Mouse (Mus musculus) myocyte (in vitro differentiated cells): ENCODE results near the gene Adck2. TPM values are rescaled to one million over a fixed set of nuclear protein-coding genes. Genes with fewer than 3 reads are reported as not detected.
A peak's percentile ranks its signal among the peaks of the same experiment; 100 is the strongest.

Experiments
- H3K27me3 ChIP-seq: one replicate; pipeline ENCODE4 v1.6.1; 2011; ENCODE audit not compliant: control insufficient read depth, insufficient read depth, insufficient read length
- H3K36me3 ChIP-seq: one replicate; pipeline ENCODE4 v1.6.1; 2011; ENCODE audit not compliant: control insufficient read depth, insufficient read depth
- H3K4me2 ChIP-seq: one replicate; pipeline ENCODE4 v1.6.1; 2011; ENCODE audit warnings: low read depth, control low read depth
- H3K4me3 ChIP-seq: one replicate; pipeline ENCODE4 v1.5.1; 2011; ENCODE audit warnings: mild to moderate bottlenecking, control low read depth, moderate library complexity
- H3K79me2 ChIP-seq: one replicate; pipeline ENCODE4 v1.6.1; 2011; ENCODE audit not compliant: control insufficient read depth, insufficient read depth
- H3ac ChIP-seq: one replicate; pipeline ENCODE4 v1.6.1; 2011; ENCODE audit not compliant: control insufficient read depth, insufficient read length
- CEBPB ChIP-seq: IDR thresholded peaks from 2 replicates; pipeline ENCODE4 v1.6.1; 2011; ENCODE audit warnings: mild to moderate bottlenecking, moderate library complexity; ENCODE audit not compliant: poor library complexity, insufficient read depth, severe bottlenecking
- E2F4 ChIP-seq: IDR thresholded peaks from one replicate; pipeline ENCODE4 v1.6.1; 2011; ENCODE audit warnings: mild to moderate bottlenecking, control low read depth, moderate library complexity; ENCODE audit not compliant: insufficient read depth
- MAX ChIP-seq: IDR thresholded peaks from one replicate; pipeline ENCODE4 v1.6.1; 2011; ENCODE audit warnings: low read depth, mild to moderate bottlenecking, control low read depth
- MYOD1 ChIP-seq, 3 experiments: IDR thresholded peaks; one replicate each; pipeline ENCODE4 v1.6.1; 2011; ENCODE audit warnings: control low read depth in 2 of 3, low read depth in 2 of 3, mild to moderate bottlenecking in 2 of 3, moderate library complexity in 1 of 3; ENCODE audit not compliant: insufficient read length in 2 of 3, control insufficient read depth in 1 of 3
- MYOG ChIP-seq, 3 experiments: IDR thresholded peaks; one replicate each; pipeline ENCODE4 v1.6.1; 2011; ENCODE audit warnings: control low read depth in 2 of 3, low read depth in 2 of 3, mild to moderate bottlenecking in 2 of 3; ENCODE audit not compliant: insufficient read length in 2 of 3, control insufficient read depth in 1 of 3, insufficient read depth in 1 of 3
- POLR2A ChIP-seq: IDR thresholded peaks from one replicate; pipeline ENCODE4 v1.6.1; 2011; ENCODE audit warnings: low read depth, mild to moderate bottlenecking, control low read depth, moderate library complexity; ENCODE audit not compliant: insufficient read length
- POLR2AphosphoS2 ChIP-seq: IDR thresholded peaks from one replicate; pipeline ENCODE4 v1.6.1; 2011; ENCODE audit warnings: low read depth, control low read depth; ENCODE audit not compliant: insufficient read length
- REST ChIP-seq: IDR thresholded peaks from one replicate; pipeline ENCODE4 v1.6.1; 2011; ENCODE audit warnings: mild to moderate bottlenecking, control low read depth, moderate library complexity; ENCODE audit not compliant: insufficient read depth, insufficient read length
- SRF ChIP-seq: IDR thresholded peaks from one replicate; pipeline ENCODE4 v1.6.1; 2011; ENCODE audit warnings: low read depth; ENCODE audit not compliant: control insufficient read depth, insufficient read length
- TCF12 ChIP-seq: IDR thresholded peaks from one replicate; pipeline ENCODE4 v1.6.1; 2011; ENCODE audit warnings: mild to moderate bottlenecking, control low read depth; ENCODE audit not compliant: poor library complexity, insufficient read depth, severe bottlenecking
- TCF3 ChIP-seq: IDR thresholded peaks from one replicate; pipeline ENCODE4 v1.6.1; 2011; ENCODE audit warnings: low read depth, control low read depth; ENCODE audit not compliant: insufficient read length
- USF1 ChIP-seq: IDR thresholded peaks from one replicate; pipeline ENCODE4 v1.6.1; 2011; ENCODE audit warnings: low read depth, mild to moderate bottlenecking, control low read depth, moderate library complexity
- polyA plus RNA-seq: library from polyadenylated mRNA; unstranded; fragments of >200 nt; fragmentation: generic; extraction: Trizol; gene quantifications from one replicate; pipeline ENCODE4 v1.2.1, GENCODE M21; 2012; ENCODE audit warnings: missing spikeins

Gene Adck2
- polyA plus RNA-seq, 1 experiment, result 11.0 TPM

DNA sequence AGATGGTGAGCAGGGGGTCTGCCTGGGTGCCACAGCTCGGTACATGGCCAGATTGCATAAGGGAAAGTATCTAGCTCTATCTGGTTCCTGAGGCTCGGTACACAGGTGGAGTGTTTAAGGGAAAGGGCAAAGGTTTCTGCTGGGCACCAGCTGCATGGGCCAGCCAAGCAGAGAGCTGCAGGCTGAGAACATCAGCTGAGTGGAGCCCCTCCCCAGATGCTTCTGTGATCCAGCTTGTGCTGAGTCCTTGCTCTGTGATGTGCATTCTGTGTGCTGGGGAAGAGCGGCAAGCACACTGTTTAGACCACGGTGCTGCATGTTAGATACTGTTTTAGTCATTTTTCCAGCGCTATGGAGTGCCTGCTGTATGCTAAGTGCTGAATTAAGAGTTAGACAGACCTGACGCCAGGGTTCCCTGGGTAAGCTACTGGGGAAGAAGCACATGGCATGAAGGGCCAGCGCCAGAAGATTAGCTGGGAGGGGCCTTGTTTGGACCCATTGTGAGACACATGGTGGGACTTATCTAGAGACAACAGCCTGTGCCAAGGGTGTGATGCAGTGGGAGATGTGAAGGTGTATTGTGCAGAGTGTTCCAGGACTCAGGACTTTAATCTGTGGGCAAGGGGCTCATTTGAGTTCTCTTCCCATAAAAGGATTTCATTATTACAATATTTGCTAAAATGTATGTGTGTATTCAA, 7.6 kb downstream of the Adck2 start:
- no peak overlapping the region for H3K4me3 ChIP-seq
- no peak overlapping the region for H3ac ChIP-seq
- H3K27me3 ChIP-seq, result no peaks in the 10 kb centered on the region
- H3K79me2 ChIP-seq, result no peaks in the 10 kb centered on the region
- H3K4me2 ChIP-seq, result no peak overlapping the region
- TF ChIP-seq REST (no peak), E2F4 (no peak), USF1 (no peak), SRF (no peak), TCF3 (no peak), MAX (no peak), MYOG (IDR thresholded peaks at IDR 0.05; ENCODE audit: control insufficient read depth in 1 of 3, insufficient read depth in 1 of 3, insufficient read length in 2 of 3, low read depth in 2 of 3) (no peak), POLR2A (no peak), CEBPB (no peak), POLR2AphosphoS2 (no peak), TCF12 (no peak), MYOD1 (IDR thresholded peaks at IDR 0.05; ENCODE audit: control insufficient read depth in 1 of 3, insufficient read length in 2 of 3, low read depth in 2 of 3) (no peak)
- no peaks in the 10 kb centered on the region for H3K36me3 ChIP-seq

DNA sequence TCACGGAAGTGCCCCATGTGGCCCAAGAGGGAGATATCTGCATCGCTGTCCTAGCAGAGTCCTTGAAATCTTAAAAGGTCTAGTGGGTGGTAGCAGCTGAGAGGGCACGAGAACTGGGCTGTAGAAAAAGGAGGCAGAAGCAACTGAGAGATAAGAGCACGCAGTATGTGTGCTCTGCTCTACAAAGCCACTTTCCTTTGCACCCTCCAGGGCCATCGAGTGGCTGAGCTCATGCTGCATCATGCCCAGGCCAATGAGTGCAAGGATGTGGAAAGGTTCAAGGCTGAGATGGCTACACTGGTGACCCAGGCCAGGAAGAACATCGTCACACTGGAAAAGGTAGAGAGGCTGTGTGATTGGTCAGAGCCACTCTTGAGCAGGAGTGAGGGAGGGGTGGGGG, 11.8 kb downstream of the Adck2 start, which contains the start of gene Gm42420:
TSS of gene Gm42420 (plus strand) at position 237 of the 400 bp plus-strand sequence.
- TF ChIP-seq MYOG (IDR thresholded peaks at IDR 0.05; ENCODE audit: control insufficient read depth in 1 of 3, insufficient read depth in 1 of 3, insufficient read length in 2 of 3, low read depth in 2 of 3), result no peak
- no peak for TF ChIP-seq TCF12
- no peak for TF ChIP-seq POLR2A
- TF ChIP-seq MYOD1 (IDR thresholded peaks at IDR 0.05; ENCODE audit: control insufficient read depth in 1 of 3, insufficient read length in 2 of 3, low read depth in 2 of 3), result no peak
- TF ChIP-seq USF1, result no peak
- TF ChIP-seq POLR2AphosphoS2, result no peak
- TF ChIP-seq E2F4, result no peak
- TF ChIP-seq CEBPB, result no peak
- TF ChIP-seq TCF3, result no peak
- TF ChIP-seq SRF, result no peak
- TF ChIP-seq REST, result no peak
- no peak for TF ChIP-seq MAX
- H3K27me3 ChIP-seq, result no peaks in the 10 kb centered on the region
- H3K4me3 ChIP-seq, result no peak within 1 kb of the TSS
- H3K4me2 ChIP-seq, result no peak within 1 kb of the TSS
- no peak within 1 kb of the TSS for H3ac ChIP-seq
- H3K36me3 ChIP-seq, result no peaks in the 10 kb centered on the region
- H3K79me2 ChIP-seq, result no peaks in the 10 kb centered on the region

DNA sequence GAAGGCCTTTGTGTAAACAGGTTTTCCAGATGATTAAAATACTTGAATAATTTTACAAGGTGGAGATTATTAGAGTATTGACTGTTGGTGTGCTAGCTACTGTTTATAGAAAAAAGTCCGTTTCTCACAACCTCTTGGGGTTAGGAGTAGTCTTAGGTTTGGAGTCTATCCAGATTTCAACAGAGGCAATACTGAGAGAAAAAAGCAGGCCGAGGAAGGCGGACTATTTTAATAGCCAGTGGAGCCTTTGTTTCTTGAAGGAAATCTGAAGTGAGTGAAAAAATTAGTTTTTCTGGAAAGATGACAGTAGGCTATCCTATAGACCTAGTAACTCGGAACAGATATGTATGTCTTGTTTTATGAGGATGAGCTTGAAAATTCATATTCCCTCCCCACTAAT, 17.8 kb downstream of the Adck2 start:
- TF ChIP-seq CEBPB (no peak), REST (no peak), POLR2A (no peak), SRF (no peak), E2F4 (no peak), TCF12 (no peak), TCF3 (no peak), MYOG (IDR thresholded peaks at IDR 0.05; ENCODE audit: control insufficient read depth in 1 of 3, insufficient read depth in 1 of 3, insufficient read length in 2 of 3, low read depth in 2 of 3) (no peak), MYOD1 (IDR thresholded peaks at IDR 0.05; ENCODE audit: control insufficient read depth in 1 of 3, insufficient read length in 2 of 3, low read depth in 2 of 3) (no peak), USF1 (no peak), MAX (no peak), POLR2AphosphoS2 (no peak)
- Histone ChIP-seq H3K4me3 (peak overlapping the region; percentile 54), H3K36me3 (peaks cover under 1% of the 10 kb centered on the region), H3K4me2 (peak overlapping the region; percentile 79), H3K27me3 (no peaks in the 10 kb centered on the region), H3K79me2 (peaks cover 18% of the 10 kb centered on the region), H3ac (peak overlapping the region; percentile 77)

DNA sequence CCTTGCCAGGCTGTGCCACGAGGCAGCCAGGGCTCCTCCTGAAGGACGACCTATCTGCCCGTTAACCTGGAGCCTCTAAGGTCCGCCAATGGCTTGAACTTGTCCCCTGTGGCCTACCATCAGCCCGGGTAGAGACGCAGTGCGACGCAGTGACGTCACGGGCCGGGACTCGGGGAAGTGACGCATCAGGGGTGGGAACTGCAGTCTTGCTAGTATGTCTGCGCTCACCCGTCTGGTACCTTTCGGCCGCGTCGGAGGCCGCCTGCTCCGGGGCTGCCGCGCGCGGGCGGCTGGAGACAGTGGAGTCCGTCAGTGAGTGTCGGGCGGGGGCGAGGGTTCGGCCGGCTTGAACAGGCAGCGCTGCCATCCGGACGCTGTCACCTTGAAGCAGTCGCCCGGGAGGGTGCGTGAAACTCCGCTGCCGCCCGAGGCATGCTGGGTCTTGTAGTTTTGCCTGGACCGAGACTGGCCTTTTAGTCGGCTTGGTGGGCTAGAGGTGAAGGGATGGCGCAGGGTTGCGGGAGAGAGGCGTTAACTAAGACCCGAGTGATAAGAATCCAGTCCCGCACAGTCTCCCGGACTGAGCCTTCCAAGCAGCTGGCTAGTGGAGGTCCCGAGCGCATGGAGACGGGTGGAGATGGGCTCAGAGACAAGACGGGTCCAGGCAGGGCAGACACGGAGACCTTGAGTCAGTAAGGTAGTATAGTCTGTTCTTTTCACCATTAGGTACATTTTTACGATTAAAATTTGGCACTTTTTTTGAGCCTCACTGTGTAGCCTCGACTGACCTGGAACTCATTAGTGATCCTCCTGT, 18.9 kb downstream of the Adck2 start, which contains the start of gene Ndufb2:
TSS of gene Ndufb2 (plus strand) at position 174 of the 814 bp plus-strand sequence.
- TF ChIP-seq SRF (peak; percentile 76), POLR2A (peak; percentile 70), MAX (no peak), MYOD1 (IDR thresholded peaks at IDR 0.05; ENCODE audit: control insufficient read depth in 1 of 3, insufficient read length in 2 of 3, low read depth in 2 of 3) (peak in 1 of 3 experiments; percentile 25), REST (no peak), TCF12 (no peak), USF1 (no peak), POLR2AphosphoS2 (peak; percentile 98), TCF3 (no peak), MYOG (IDR thresholded peaks at IDR 0.05; ENCODE audit: control insufficient read depth in 1 of 3, insufficient read depth in 1 of 3, insufficient read length in 2 of 3, low read depth in 2 of 3) (peak in 1 of 3 experiments; percentile 23), E2F4 (no peak), CEBPB (no peak)
- Histone ChIP-seq H3K4me2 (peak within 1 kb of the TSS; percentile 79), H3K79me2 (peaks cover 18% of the 10 kb centered on the region), H3K4me3 (peak within 1 kb of the TSS; percentile 54), H3K36me3 (peaks cover 8% of the 10 kb centered on the region), H3K27me3 (no peaks in the 10 kb centered on the region), H3ac (peak within 1 kb of the TSS; percentile 77)
